Mouse (Mus musculus) left cerebral cortex, postnatal 10 days (tissue): ENCODE data around the gene Haus4. TPM values are rescaled to one million over a fixed set of nuclear protein-coding genes. Genes with fewer than 3 reads are reported as not detected.
A peak's percentile ranks its signal among the peaks of the same experiment; 100 is the strongest.

Experiments used
- DNase-seq, 2 experiments: peaks; one replicate each; pipeline ENCODE4 v3.0.0; 2021 to 2022; ENCODE audit warnings: low spot score in 2 of 2, mixed read lengths in 1 of 2; ENCODE audit errors: extremely low spot score in 1 of 2
- intact Hi-C: fragments of 180-260 bp; cut with DNase I; formaldehyde crosslinking; loops from one replicate; pipeline ENCODE4 v1.15.1; 2025
- total RNA-seq, 2 experiments: library from RNA; stranded (reverse); gene quantifications; 2 replicates each; pipeline ENCODE4 v1.2.3; 2021

Haus4 gene
- total RNA-seq, 2 experiments from 2014 or later: 3.3 to 4.5 TPM

DNA sequence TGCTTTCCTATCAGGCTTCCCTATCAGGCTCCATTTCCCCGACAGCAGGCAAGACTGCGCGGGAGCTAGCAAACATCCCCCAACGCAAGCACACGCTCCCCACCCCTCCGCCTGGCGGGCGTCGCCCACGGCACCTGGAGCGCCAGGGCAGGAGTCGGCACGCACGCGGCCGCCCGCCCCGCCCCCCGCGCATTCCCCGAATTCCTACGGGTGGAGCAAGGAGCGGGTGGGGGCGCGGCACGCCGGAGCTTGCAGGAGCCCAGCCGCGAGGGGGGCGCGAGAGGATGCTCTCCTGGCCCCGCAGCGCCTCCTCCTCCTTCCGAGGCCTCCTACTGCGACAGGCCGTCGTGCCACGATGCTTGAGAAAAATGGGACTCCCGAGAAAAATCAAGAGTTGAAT is 21.2 kb upstream of the Haus4 start:
- peak in 1 of 2 experiments; percentile 91 for DNase-seq
- intact Hi-C loops: no loop called here

DNA sequence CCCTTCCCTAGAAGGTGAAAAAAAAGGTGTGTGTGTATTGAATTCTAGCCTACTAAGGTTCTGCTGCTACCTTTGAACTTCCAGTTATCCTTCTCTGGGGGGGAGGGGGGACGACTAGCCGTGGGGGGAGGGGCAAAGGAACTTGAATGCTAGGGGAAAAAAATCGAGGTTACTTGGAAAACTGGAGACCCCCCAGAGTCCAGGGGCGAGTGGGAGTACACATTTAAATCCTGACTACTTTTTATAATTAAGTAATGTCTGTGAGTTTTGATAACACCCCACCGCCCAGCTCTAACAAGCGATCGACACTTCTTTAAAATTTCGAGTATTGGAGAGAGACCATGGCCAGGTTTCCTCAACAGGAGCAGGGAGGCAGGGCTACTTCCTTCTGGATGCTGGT is 20.6 kb upstream of the Haus4 start:
- intact Hi-C loops: no loop called here
- DNase-seq: no peak

DNA sequence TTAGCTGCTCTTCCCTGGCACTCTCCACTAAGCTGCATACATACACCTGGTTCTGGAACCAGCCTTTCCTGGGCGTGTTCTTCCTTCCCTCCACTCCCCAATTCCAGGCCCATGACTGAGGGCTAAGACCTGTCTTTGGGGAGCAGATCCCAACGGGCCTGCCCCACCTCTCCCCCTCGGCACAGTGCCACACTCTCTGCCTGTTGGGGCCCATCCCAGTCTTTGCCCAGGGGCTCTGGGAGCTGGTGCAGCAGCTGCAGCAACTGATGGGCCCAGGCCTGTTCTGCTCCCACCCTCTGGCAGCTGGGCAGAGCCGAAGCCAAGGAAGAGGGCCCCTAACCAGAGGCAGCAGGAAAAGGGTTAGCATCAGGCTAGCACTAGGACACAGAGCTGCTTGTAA is 19.8 kb upstream of the Haus4 start:
- intact Hi-C loops: no loop called here
- peak in 1 of 2 experiments; percentile 41 for DNase-seq

DNA sequence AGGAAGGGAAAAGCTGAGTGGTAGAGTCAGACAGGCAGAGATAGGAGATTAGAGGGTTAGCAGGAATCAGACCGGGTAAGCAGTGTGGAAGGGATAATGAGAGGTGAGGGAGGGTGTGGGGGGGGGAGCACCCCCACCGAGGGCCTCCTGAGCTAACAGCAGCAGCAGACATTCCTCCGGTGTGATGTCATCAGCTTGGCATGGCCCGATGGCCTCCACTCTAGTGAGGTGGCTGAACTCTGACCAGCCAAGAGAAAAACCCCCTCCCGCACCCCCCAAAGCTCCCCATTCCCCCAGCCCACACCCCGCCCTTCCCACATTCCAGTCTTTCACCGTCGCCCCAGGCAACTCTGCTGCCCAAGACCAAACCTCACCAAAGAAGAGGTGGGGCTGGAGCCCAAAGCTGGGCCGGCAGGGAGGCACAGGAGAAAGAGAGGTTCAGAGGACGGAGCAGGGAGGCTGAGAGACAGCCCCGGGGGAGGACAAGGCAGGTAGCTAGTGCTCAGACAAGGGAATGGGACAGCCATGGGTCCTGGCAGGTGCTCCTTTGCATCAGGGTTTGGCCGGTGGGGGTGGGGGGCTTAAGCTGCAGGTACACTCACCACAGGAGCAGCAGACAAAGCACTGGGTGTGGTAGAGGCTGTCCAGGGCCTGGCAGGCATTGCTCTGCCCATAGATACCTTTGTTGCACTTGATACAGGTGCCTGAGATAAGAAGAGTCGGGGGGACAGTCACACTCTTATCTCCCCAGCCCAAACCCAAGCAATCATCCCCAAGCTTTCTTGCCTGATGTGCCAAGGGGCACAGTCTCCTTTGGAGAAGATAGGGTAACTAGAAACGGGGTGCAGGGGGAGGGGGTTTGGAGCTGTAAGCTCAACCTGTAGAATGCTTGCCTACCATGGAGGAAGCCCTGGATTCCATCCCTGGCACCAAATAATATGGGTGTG is 18.6 kb upstream of the Haus4 start:
- intact Hi-C loops: no loop called here
- peak in 1 of 2 experiments; percentile 54 for DNase-seq

DNA sequence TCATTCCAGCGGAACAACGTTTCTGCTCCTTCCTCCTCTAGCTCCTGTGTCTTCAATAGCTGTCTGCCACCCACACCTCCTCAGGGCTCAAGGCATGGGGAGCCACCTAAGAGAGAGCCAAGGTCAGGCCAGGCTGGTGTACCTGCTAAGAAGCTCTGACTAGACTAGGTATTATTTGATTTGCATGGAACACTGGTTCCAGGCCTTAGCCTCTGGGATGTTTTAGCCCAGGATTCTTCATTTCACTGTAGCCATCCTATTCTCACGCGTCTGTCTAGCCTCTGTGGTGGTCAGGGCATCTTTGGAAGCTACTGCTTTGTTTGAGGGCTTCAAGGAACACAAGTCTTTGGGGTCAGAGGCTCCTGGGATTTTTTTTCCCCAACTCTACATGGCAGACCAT is 17.7 kb upstream of the Haus4 start:
- no peak for DNase-seq
- intact Hi-C loops: no loop called here

DNA sequence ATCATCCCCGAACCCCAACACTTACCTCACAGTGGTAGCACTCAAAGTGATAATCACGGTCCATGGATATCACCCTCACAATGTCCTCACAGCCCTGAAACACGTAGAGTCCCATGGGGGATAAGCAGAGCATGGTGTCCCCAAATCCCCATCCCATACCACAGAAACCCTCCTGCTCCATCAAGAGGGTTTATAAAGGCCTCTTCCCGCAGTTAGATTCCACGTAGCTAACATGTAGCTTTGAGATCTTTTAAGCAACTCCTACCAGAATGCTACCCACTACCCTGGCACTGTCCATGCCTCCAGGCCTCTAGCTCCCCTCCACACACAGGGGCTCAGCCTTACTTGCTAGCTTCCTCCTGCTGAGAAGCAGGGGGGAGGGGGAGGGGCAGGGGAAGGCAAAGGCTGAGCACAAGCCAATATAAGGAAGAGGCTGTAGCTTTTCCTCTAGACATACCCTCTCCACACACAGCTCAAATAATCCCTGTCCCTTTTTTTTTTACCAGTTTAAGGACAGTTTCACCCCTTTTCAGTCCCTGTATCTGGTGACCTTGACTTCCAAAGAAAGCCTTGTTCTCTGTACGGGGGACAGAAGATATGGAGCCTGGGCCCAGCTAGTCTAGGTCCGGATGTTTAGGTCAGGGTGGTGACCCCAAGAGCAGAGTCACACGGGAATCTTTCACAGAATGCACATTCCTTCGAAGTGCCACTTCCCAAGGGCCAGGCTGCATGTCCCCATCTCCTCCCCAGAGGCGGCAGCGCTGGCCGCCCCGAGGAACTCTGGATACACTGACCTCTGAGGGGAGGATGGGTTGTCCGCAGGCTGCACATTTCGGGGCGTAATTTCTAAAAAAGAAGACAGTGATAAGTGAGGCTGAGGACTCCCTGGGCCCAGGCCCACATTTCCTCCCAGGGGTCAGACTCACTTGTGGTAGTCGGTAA is 15.3 kb upstream of the Haus4 start:
- intact Hi-C loops: loop anchor here (2.0 kb wide), 1 partner anchor 71 kb away; the partner anchor contains the start of genes Cdh24 and Gm17606
- peak in 1 of 2 experiments; percentile 66 for DNase-seq

DNA sequence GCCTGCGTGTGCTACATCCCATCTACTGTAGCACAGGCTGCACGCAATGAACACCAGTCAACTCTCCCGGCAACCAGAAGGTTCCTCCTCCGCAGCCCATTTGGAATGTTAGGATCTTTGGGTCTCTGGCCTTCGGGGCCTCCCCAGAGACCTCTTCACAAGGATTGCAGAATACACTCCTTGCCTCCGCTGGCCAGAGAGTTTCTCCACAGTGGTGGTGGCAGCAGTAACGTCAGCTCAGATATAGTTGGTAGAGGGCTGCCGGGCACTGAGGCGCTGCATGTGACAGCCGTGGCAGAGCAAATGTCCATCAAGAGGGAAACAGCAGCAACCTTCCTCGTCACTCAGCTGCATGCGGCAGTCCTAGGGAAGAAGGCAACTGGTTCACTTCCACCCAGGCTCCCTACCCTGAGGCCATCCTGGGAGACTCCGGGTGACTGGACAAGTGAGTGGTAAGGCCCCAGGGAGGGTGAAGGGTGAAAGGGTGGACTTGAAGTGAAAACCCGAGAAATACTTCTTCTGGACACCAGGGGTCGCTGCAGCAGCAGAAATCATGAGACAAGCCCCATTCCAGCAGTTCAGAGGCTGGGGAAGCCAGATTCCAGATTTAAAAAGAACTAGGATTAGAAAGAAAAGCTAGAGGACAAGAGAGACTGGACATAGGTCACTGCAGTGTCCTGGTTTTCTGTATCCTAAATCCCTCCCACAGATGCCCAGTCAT is 14.4 kb upstream of the Haus4 start:
- peak; percentile 43 to 75 for DNase-seq
- intact Hi-C loops: loop anchor here (2.0 kb wide), 1 partner anchor 72 kb away; the partner anchor contains the start of genes Cdh24 and Gm17606

DNA sequence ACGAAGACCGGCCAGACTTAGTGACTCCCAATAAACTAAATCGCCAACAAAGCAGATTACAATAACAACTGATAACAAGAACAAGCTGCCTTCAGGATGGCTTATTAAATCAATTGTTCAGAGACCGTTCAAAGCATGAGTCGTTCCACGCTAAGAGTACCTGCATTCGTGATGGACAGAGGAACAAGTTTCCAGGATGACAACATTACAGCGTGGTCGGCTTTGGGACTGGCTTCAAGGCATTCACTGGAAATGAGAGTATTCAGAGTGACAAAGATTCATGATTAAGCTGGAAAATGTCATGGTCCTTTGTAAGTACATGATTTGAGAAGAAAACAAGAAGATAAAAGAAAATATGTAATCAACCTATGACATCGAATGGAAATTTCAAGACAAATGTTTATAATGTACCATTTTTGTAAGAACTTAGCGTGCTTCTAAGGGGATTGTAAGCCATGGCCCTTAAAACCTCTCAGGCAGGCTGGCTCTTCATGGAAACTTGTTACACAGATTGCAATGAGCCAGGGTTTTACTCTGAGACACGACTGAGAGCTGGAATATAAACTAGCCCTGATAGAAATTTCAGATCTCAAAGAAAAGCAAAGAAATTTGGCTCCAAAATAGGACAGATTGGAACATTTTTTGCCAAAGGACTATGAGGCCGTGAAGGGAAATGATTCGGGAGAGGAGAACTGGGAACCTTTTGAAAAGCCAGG is 6.3 kb upstream of the Haus4 start:
- no peak for DNase-seq
- intact Hi-C loops: no loop called here

DNA sequence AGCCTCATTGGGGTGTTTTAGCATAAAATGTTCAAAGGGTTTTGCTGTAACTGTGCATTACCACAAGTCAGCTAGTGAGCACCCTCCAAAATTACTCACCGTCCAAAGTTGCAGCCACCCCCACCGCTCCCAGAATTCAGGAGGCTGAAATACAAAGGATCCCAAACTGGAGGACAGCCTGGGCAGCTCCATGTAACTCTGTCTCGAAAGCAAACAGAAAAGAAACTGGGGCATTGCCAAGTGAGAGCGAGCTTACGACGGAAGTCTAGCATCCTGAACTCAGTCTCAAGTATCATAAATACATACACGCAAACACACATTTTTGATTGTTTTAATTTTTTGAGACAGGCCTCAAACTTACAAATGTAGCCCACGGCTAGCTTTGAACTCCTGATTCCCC is 2.9 kb upstream of the Haus4 start:
- no peak for DNase-seq
- intact Hi-C loops: no loop called here

DNA sequence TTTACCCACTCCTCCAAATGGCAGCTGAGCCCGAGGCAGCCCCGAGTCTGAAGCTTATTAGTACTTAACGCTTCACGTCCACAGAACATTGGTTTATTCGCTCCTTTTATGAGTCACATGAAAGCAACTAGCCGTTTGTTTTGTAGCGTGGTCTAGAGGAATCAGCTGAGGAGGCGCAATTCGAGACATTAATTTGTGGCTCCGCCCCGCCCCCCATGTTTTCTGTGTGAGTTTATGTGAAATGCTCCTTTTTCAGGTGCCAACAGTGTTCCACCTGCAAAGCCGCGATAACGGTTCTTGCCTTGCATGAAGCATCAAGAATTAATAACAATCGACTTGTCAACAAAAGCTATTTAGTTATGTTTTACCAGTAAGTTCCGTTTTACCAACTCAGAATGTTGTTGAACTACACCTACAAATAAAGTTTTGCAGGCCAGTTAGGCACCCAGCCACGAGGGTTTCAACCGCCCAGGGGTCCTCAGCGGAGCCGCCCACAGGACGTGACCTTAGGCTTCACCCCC is 902 bp downstream of the Haus4 start:
- no peak for DNase-seq
- intact Hi-C loops: no loop called here

DNA sequence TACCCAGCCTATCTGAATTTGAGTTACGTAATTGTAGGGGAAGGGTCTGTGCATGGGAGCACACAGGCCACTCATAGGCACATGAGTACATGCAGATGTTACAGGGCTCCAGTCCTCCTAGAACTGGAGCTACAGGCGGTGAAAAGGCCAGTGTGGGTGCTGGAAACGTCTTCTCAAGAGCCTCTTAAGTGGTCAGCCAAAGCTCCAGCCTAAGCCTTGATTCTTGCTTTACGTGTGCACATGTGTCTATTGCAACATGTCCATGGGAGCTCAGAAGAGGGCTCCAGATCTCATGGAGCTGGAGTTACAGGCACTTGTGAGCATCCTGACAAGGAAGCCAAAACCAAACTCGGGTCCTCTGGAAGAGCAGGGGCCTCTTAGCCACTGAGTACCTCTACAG is 9.7 kb downstream of the Haus4 start:
- DNase-seq: no peak

DNA sequence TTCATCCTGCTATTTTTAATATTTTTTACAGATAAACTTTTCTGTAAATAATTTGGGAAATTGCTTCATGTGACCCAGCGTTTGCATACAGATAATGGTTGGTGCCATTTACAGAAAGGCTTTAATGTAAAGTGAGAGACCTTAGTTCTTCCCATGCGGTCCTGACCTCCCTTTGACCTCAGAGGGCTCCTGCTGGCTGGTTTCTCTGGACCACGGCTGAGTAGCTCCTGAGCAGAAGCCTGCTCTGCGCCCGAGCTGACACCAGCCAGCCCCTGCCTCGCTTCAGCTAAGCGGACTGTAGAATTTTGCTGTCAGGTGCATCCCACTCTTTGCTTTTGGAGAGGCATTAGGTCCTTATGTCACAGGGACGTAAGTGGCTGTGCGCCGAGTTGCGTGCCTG is 13.6 kb downstream of the Haus4 start:
- intact Hi-C loops: no loop called here
- DNase-seq: no peak

More for the DNA sequence above, 9.7 kb downstream of the Haus4 start:
- intact Hi-C loops: no loop called here

DNA sequence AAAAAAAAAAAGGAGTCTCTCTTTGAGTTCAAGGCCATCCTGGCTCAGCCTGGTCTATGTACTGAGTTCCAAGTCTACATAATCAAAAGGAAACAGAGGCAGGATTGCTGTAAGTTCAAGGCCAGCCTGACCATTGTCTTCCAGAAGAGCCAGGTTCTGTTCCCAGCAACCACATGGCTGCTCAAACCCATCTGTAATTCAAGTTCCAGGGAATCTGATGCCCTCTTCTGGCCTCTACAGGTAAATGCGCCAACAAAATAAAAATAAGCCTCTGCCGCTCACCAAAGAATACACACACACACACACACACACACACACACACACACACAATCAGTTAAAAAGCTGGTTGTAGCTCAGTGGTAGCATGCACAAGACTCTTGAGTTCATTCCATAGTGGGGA is 15.8 kb downstream of the Haus4 start:
- intact Hi-C loops: no loop called here
- DNase-seq: no peak

DNA sequence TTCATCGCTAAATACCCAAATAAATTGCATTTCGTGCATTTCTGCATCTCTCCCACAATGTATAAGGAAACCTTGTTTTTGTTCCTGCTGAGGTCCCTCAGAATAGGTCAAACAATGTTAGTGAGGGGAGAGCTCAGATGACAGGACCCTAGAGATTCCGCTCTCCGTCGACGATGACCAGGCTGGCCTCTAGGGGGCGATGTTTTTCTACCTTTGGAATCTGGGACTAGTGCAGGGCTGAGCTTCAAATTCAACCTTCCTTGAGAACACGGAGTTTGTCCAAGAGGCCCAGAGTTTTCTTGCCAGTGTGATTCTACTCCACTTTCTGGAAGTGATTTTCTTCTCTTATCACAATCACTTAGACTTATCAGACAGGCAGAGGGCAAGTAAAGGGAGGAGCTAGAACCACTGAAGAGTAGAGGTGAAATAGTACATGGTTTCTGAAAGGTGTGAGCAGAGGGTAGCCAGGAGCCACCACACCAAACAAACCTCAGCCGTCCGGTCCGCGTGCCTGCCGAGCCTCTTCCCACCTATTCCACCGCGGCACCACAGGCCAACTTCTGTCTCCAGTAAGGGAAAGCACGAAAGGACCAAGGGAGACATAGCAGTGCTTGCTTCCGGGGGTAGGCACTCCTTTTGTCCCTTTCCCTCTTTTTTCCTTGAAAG is 25.8 kb downstream of the Haus4 start:
- DNase-seq: peak; percentile 74 to 82
- intact Hi-C loops: loop anchor here (5.0 kb wide), 1 partner anchor 114 kb away; the partner anchor contains the start of genes Cdh24 and Gm17606

DNA sequence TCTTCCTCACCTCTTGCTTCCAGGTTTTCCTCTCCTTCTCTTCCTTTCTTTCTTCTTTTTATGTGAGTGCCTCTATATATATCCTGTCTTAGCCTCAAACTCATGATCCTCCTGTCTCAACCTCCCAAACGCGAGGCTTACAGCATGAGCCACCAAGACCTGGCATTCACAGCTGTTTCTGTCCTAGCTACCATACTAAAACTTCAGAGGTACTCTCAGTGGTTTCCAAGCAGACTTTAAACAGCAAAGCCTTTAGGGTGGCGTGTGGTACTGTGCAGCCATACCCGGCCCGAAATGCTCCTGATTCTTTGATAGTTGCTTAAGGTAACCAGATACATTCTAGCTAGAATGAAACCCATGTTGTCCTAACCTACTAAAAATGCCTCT is 26.4 kb downstream of the Haus4 start:
- intact Hi-C loops: loop anchor here (5.0 kb wide), 1 partner anchor 114 kb away; the partner anchor contains the start of genes Cdh24 and Gm17606
- no peak for DNase-seq

DNA sequence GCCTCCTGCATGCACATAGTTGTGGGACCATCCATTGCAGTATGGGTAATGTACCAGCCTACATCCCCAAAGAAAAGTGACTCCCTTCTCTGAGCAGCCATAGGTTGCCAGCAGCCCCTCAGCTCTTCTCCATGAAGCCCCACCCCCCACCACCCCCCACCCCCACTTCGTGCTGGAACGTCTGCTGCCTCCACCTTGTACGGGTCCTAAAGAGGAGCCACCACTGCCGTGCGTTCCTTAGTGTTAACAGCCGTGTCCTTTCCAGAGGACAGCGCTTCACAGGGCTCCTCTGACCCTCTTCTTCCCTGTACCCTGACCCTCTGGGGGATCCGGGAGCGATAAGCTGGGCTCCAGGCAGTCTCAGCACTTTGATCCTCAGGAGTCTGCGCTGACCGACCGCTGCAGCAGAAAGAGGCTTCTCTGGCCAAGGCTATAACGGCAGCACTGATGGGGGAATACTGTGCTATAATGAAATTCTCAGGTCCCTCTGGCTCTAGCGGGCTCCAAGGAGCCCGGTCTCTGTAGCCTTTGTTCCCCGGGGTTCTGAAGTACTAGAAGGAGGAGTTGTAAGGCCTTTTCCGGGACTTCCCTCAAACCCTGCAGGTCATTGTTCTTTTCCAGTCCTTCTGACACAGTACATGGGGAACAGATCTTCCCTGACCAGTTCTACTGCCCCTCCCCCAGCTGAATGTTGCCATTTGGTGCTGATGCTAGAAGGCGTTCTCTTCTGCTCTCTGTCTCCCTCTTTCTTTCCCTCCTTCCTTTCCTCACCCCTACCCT is 27.0 kb downstream of the Haus4 start:
- intact Hi-C loops: loop anchor here (5.0 kb wide), 1 partner anchor 115 kb away; the partner anchor contains the start of genes Cdh24 and Gm17606
- peak in 1 of 2 experiments; percentile 43 for DNase-seq

DNA sequence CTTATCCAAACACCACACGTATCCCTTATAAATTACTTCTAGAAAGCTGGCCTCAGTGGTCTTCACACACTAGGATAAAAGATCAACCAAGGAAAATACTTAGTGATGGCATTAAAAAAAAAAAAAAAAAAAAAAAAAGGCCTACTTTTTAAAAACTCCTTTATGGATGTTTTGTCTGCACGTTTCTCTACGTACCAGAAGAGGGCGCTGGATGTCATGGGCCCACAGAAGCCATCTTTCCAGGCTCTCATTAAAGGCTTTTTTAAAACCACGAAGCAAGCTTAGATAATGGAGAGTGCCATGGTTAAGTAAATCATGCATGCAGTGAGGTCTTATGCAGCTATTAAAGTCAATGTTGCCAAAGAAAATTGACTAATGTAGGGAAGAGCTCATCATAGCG is 30.8 kb downstream of the Haus4 start:
- intact Hi-C loops: no loop called here
- DNase-seq: no peak
